Mouse (Mus musculus): ENCODE data around the gene Dclre1c.

- TF ChIP-seq CTCF (IDR thresholded peaks at IDR 0.05; ENCODE audit: borderline replicate concordance, insufficient read depth, low read depth, low read length) (no peak), POLR2A (IDR thresholded peaks at IDR 0.05; ENCODE audit: borderline replicate concordance, insufficient read depth, low read length) (no peak)
Observed at GRCm38 (mm10) chr2:3437956-3438355, 14.0 kb downstream of the Dclre1c start.

Measured in cerebellum, adult 2 months (tissue).